Mouse (Mus musculus) embryo, embryonic 10.5 days (tissue): ENCODE data around the gene Inka2.

Source experiments
- DNase-seq: peaks from one replicate; pipeline ENCODE4 v3.0.0-alpha.2; 2015; ENCODE audit warnings: low spot score

Inka2 gene

GRCm38 (mm10) chr3:105726037-105726436 is 21.6 kb downstream of the Inka2 start:
- DNase-seq = peak; percentile 76

DNA sequence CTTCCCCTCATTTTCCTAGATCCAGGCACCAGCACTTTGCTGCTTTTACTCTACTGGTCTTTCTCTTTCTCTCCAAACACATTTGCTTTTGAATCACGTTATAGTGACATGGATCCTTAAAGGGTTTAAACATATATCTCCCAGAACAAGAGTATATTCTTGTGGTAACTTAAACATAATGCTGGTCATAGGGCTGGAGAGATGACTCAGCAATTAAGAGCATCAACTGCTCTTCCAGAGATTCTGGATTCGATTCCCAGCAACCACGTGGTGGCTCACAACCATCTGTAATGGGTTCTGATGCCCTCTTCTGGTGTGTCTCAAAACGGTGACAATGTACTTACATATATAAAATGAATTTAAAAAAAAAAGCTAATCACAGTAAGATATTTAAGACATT is 28.0 kb downstream of the Inka2 start:
- DNase-seq = no peak

DNA sequence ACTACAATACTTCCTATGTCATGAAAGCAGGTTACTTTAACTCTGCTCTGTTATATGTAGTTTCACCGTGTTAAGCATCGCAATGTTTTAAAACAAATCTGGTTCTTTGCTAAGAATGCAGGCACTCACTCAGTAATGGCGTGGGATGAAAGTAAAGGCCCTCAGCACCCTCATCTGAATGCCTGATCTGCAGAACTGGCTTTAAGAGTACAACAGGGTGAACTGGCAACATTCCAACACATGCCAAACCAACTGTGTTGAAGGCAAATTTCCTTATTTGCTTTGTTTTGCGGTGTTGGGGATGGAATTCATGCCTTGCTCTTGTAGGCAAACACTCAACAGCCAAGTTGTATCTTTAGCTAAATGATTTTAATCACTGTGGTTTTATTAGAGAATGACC is 29.1 kb downstream of the Inka2 start:
- DNase-seq = no peak

GRCm38 (mm10) chr3:105735285-105735684 is 30.9 kb downstream of the Inka2 start:
- DNase-seq = no peak

DNA sequence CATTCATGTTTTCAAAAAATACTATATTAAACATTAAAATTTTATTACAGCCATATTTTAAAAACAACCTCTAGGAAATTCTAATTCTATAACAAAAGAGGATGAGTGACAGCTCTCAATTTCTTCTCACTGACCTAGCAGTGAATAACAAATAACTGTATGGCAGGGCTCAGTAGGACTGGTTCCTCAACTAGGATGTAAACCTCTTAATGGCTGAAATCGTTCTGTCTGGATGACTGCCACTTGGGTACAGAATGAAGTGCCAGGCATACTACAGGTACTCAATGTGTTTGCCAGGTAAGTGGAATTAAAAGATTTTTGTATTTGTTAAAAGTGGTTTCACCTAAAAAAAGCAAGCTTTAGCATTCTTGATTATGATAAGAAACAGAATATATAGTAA is 31.7 kb downstream of the Inka2 start:
- no peak for DNase-seq

GRCm38 (mm10) chr3:105737070-105737469 is 32.7 kb downstream of the Inka2 start:
- no peak for DNase-seq

- DNase-seq = no peak
Observed at GRCm38 (mm10) chr3:105737666-105738065, 33.3 kb downstream of the Inka2 start.

DNA sequence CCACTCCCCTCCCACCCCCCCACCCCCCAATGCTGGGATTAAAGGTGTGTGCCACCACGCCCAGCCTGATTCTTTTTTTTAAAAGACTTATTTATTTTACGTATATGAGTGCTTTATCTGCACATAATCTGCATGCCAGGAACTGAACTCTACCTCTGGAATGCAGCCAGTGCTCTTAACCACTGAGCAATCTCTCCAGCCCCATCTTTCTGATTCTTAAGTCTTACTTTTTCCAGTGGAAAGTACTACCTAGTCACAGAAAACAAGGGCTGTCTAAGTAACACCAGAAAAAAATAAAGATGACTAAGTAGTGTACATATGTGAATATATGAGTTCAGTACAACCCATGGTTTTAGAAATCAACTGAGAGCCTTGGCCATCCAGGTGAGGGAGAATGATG is 42.1 kb downstream of the Inka2 start:
- no peak for DNase-seq

DNA sequence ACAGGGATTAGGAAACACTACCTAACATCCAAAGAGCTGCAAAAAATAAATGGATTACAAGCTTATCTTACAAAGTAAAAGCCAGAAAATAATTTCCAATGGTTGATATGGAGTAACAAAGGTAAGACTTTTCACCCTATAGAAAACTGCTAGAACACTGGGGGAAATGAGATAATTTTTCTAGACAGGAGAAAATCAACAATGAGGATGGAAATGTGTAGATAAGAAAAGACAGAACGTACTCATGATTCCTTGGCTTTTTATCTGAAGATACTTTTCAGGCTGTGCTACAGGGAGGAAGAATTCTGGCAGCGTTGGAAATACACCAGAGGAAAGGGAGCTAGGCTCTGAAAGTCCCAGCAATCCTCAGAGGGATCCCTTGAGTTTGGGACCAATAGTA is 46.4 kb downstream of the Inka2 start:
- DNase-seq = no peak

- DNase-seq = no peak
Observed at GRCm38 (mm10) chr3:105754184-105754583, 49.8 kb downstream of the Inka2 start.

DNA sequence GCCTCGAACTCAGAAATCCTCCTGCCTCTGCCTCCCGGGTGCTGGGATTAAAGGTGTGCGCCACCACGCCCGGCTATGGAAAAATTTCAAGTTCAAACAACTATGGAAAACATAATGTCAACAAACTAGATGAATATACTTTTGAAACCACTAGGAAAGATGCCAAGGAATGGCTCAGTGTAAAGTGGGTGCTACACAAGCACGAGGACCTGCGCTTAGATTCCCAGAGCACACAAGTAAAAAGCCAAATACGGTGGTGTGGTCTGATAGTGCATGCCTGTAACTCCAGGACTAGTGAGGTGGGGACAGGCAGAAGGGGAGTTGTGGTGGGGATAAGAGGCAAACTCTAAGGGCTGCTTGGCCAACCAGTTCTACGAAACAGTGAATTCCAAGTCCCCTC is 50.7 kb downstream of the Inka2 start:
- no peak for DNase-seq

DNA sequence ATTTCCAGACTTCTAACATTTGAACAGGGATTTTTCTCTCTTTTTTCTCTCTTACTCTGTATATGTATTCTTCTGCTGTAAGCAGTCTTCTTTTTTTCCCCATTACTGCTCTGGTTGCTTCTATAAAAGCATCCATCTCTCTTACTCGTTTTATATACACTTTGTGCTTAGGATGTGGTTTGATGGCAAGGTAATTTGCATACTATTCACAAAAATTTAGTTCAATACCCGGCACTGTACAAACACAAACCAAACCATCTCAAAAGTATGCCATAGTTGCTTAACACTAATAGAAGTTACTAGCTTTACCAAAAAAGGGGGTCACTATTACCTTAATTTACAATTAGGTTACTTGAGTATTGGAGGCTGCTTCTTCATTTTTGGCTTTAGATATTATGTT is 52.1 kb downstream of the Inka2 start:
- no peak for DNase-seq

DNA sequence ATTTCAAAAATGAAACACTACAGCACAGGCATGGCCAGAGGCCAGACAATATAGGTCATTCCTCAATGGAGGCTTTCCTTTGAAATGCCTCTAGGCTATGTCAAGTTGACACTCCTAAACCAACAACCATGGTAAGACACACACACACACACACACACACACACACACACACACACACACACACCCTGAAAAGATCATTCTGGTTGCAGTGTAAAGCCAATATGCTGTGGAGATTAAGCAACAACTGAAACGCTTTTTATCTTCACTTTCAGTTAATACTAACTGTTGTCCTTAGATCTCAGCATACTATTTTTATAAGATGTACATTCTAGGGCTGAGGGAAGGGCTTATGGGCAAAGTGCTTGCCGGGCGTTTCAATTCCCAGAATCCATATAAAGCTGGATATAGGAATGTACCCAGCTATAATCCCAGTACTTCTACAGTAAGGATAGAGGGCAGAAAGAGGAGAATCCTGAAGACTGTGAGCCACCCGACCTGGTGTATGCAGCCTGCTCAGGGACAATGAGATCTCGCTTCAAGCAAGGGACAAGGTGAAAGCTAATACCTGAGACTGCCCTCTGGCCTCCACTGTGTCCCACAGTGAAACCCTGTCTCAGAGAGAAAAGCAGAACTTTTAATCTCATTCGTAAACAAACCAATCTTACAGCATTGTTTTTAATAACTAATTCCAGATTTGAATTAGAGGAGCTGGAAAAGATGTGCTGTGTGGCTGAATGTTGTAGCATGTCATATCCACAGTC is 53.1 kb downstream of the Inka2 start:
- DNase-seq = no peak

DNA sequence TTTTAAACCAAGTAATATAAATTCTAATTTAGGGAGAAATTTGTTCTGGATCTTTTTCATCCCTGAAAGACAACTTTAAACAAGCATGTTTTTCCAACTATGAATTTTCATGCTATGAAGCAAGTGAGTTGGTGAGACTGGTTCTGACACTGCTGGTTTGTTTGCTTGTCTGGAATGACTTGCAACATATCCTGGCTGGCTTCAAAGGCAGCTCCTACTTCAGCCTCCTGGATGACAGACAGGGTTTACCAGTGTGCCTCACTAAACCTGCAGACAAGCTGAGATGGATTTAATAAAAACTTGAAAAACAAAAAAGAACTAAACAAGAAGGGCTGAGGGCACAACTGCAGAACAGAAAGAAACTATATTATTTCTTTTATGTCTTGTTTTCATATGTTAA is 53.7 kb downstream of the Inka2 start:
- DNase-seq = no peak

DNA sequence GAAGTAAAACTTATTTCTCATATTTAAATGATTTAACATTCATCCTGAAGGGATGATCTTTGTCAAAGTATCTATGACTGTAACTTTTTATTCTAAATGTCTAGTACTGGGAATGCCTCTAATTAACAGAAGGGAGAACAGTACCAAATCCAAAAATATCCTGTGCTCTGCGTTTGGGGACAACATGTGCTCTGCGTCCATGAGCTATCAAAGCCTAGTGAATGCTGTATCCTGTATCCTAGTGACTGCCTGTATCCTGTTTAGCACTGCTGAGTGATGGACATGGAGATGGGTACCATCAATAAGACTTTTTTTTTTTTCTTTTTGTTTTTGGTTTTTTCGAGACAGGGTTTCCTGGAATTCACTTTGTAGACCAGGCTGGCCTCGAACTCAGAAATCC is 54.3 kb downstream of the Inka2 start:
- no peak for DNase-seq

DNA sequence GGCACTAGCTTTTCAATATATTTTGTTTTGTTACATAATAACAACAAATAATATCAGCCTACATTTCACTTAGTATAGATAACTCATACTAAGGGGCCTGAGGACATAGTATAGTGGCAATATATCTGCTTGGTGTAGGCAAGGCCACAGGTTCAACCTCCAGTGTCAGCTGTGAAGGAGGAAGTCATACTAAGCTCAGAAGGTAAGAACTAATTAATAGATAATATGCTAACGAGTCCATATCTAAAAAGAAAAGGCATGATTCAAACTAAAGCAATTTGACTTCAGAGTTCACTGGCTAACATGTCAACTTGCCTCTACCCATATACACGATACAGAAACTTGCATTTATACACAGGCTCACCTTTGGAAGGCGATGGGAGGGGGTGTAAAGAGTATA is 55.7 kb downstream of the Inka2 start:
- DNase-seq = no peak

GRCm38 (mm10) chr3:105763132-105763851 is 58.9 kb downstream of the Inka2 start:
- no peak for DNase-seq

DNA sequence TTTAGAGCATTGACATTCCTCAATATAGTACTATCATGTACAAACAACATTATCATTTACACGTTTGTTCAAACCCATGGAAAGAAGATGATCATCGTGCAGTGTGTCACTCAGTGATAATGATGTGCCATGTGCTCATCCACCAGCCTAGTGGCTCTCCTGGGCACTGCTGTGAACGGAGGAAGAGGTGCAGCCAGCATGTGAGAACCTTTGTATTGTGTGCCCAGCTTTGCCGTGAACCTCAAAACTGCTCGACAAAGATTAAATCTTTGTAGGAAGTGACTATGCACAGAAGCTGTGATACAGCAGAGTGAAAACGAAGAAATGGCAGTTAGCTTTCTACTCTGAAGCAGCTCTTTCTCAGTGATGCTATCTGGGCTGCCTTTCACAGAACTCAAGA is 64.1 kb downstream of the Inka2 start:
- DNase-seq = no peak

DNA sequence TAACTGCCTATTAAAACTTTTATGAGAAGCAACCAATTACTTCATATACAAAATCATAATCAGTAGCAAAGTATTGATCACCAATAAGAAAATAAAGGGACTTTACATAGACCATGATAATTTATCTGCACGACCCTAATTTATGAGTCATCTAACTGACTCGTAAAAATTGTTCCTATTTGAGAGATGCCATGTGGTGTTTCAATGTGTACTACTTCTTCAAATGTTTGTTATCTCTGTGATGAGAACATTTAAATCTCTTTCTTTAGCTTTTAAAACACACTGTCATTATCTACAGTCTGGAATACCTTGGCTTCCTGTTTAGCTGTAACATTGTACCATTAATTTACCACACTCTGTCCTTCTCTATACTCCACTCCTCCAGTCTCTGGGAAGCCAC is 65.0 kb downstream of the Inka2 start:
- DNase-seq = no peak
